Mouse (Mus musculus) ES-E14 (cell line): ENCODE results near the gene 1700019D03Rik. TPM values are rescaled to one million over a fixed set of nuclear protein-coding genes. Genes with fewer than 3 reads are reported as not detected.

Experiments
- DNase-seq: peaks from one replicate; pipeline ENCODE4 v3.0.0-alpha.2; 2013; ENCODE audit warnings: low read depth, low spot score
- H3K27ac ChIP-seq: 2 replicates; pipeline ENCODE4 v1.5.1; 2012; ENCODE audit warnings: low read depth, mild to moderate bottlenecking, low read length, moderate library complexity, mixed read lengths; ENCODE audit not compliant: poor library complexity, insufficient read depth, severe bottlenecking
- H3K36me3 ChIP-seq: 2 replicates; pipeline ENCODE4 v1.6.1; 2012; ENCODE audit warnings: mild to moderate bottlenecking, low read length, moderate library complexity, mixed read lengths; ENCODE audit not compliant: control insufficient read depth, poor library complexity, insufficient read depth, severe bottlenecking
- H3K4me1 ChIP-seq, 2 experiments: fragments of 150-350 bp in 1 of 2; sonication (generic) in 1 of 2; 2 replicates each; pipeline ENCODE4 v1.6.1; 2012; ENCODE audit warnings: low read length in 2 of 2, mild to moderate bottlenecking in 1 of 2, mixed read lengths in 1 of 2; ENCODE audit not compliant: control insufficient read depth in 2 of 2, insufficient read depth in 2 of 2, poor library complexity in 1 of 2
- H3K4me3 ChIP-seq, 2 experiments: fragments of 150-350 bp in 1 of 2; sonication (generic) in 1 of 2; 2 replicates each; pipeline ENCODE4 v1.5.1; 2012; ENCODE audit warnings: low read length in 2 of 2, low read depth in 1 of 2, mild to moderate bottlenecking in 1 of 2, mixed read lengths in 1 of 2; ENCODE audit not compliant: insufficient read depth in 1 of 2, poor library complexity in 1 of 2, severe bottlenecking in 1 of 2
- H3K9ac ChIP-seq: 2 replicates; pipeline ENCODE4 v1.6.1; 2012; ENCODE audit warnings: low read depth, mild to moderate bottlenecking, low read length, mixed read lengths; ENCODE audit not compliant: poor library complexity, insufficient read depth, severe bottlenecking
- H3K9me3 ChIP-seq: fragments of 150-350 bp; sonication (generic); 2 replicates; pipeline ENCODE4 v1.6.1; 2012; ENCODE audit warnings: low read depth, mild to moderate bottlenecking, low read length; ENCODE audit not compliant: control insufficient read depth, insufficient read depth
- CHD2 ChIP-seq: IDR thresholded peaks from 2 replicates; pipeline ENCODE4 v1.6.1; 2014; ENCODE audit warnings: mild to moderate bottlenecking, low read depth, low read length, inconsistent platforms
- HCFC1 ChIP-seq: IDR thresholded peaks from 2 replicates; pipeline ENCODE4 v1.6.1; 2012; ENCODE audit warnings: low read length, inconsistent platforms, borderline replicate concordance; ENCODE audit not compliant: insufficient read depth
- MAFK ChIP-seq: IDR thresholded peaks from 2 replicates; pipeline ENCODE4 v1.6.1; 2014; ENCODE audit warnings: mild to moderate bottlenecking, low read depth, low read length, inconsistent platforms; ENCODE audit not compliant: insufficient read depth
- ZC3H11A ChIP-seq: IDR thresholded peaks from 2 replicates; pipeline ENCODE4 v1.6.1; 2012; ENCODE audit warnings: low read depth, mild to moderate bottlenecking, inconsistent platforms, low read length, borderline replicate concordance
- ZNF384 ChIP-seq: IDR thresholded peaks from 2 replicates; pipeline ENCODE4 v1.6.1; 2012; ENCODE audit warnings: low read depth, low read length, inconsistent platforms
- in situ Hi-C, 2 experiments: fragments of 600-800 bp; cut with MboI; formaldehyde crosslinking; loops; one replicate each; pipeline ENCODE4 v1.15.1; 2025; ENCODE audit warnings: low sequenced_read_pairs in 2 of 2, inconsistent platforms in 1 of 2; ENCODE audit not compliant: unreplicated experiment in 2 of 2
- total RNA-seq: library from RNA; depleted of rRNA; stranded (reverse); fragments of 300-350 nt; gene quantifications from 2 replicates; pipeline ENCODE4 v1.2.3, GENCODE M21; 2012

1700019D03Rik gene
- total RNA-seq, 1 experiment, result 65.8 TPM

DNA sequence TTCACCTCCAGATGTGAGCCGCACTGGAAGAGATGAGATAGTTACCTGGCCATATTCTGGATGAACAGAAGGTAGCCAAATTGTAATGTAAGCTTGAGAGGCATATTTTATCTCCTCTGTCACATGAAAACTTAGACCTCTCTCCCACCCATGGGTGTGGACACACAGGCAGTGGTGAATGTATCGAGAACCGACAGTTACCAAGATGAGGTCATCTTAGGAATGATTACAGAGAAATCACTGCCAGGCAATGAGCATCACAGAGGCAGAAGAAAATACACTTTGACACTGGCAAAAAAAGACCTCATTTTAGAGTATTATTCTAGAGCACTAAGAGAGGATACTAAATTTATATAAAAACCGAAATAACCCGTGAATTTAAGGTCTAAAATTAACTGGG lies 46.8 kb downstream of the 1700019D03Rik start:
- Histone ChIP-seq H3K9ac (no peak overlapping the region), H3K36me3 (no peaks in the 10 kb centered on the region), H3K9me3 (no peaks in the 10 kb centered on the region), H3K4me1 (no peaks in the 10 kb centered on the region), H3K27ac (no peak overlapping the region), H3K4me3 (no peak overlapping the region)
- DNase-seq, result no peak
- no peak for TF ChIP-seq ZNF384
- no peak for TF ChIP-seq CHD2
- TF ChIP-seq ZC3H11A, result no peak
- no peak for TF ChIP-seq MAFK
- no peak for TF ChIP-seq HCFC1
- in situ Hi-C loops, result loop anchor here in 1 of 2 experiments (25.0 kb wide), 1 partner anchor 311 kb away; no protein-coding TSS in a partner anchor

DNA sequence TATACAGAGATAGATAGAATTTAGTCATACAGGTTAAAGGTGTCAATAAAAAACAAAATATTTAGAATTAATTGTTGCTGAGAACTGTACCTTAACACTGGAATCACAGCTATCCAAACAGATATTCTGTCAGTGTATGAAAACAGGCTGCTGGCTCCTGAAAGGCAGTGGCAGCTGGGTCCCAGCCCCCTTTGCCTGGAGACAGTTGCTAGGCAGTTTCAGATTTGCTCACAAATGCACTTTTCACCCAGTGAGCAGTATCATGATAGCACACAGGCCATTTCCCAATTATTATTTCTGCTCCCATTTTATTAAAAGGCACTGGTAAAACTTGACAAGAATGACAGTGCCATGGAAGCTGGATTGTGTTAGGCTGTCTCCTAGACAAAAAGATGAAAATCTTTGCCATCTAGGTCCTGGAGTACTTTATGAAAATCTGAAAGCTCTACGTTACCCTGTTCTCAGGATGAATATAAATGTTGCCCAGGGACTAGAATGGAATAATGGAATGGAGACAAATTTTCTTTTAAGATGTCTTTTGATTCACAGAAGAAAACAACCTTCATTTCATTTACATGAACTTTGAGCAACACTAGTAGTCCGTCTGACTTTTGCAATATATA lies 48.0 kb downstream of the 1700019D03Rik start:
- H3K9me3 ChIP-seq, result no peaks in the 10 kb centered on the region
- no peak overlapping the region for H3K27ac ChIP-seq
- TF ChIP-seq ZNF384 (no peak), ZC3H11A (no peak), MAFK (no peak), CHD2 (no peak), HCFC1 (no peak)
- H3K36me3 ChIP-seq, result no peaks in the 10 kb centered on the region
- no peak for DNase-seq
- no peak overlapping the region for H3K4me3 ChIP-seq
- no peak overlapping the region for H3K9ac ChIP-seq
- in situ Hi-C loops, result loop anchor here in 1 of 2 experiments (25.0 kb wide), 1 partner anchor 310 kb away; no protein-coding TSS in a partner anchor
- H3K4me1 ChIP-seq, result no peaks in the 10 kb centered on the region

DNA sequence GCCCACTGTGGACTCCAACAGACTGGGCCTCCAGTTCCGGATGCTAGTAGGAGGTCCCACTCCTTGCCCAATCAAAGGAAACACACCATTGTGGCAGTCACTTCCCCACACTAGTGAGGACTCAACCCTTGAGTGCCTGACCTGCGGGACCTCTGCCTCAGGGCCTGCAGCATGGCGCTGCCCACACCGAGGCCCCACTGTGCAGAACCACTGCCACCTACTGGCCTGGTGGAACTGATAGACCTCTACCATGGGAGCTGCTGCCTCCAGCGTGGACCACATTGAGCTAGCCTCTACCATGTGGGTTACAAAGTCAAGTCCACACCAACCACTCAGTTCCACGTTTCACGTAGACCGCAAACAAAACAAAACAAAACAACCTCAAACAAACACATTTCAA lies 55.4 kb downstream of the 1700019D03Rik start:
- no peak overlapping the region for H3K9ac ChIP-seq
- TF ChIP-seq ZC3H11A (peak; percentile 79; the same call in 1 of the 2 replicates), MAFK (no peak), ZNF384 (no peak), HCFC1 (no peak), CHD2 (no peak)
- no peak for DNase-seq
- no peak overlapping the region for H3K27ac ChIP-seq
- no peaks in the 10 kb centered on the region for H3K36me3 ChIP-seq
- H3K9me3 ChIP-seq, result no peaks in the 10 kb centered on the region
- H3K4me1 ChIP-seq, result no peaks in the 10 kb centered on the region
- H3K4me3 ChIP-seq, result no peak overlapping the region
- in situ Hi-C loops, result loop anchor here in 1 of 2 experiments (25.0 kb wide), 1 partner anchor 302 kb away; no protein-coding TSS in a partner anchor

DNA sequence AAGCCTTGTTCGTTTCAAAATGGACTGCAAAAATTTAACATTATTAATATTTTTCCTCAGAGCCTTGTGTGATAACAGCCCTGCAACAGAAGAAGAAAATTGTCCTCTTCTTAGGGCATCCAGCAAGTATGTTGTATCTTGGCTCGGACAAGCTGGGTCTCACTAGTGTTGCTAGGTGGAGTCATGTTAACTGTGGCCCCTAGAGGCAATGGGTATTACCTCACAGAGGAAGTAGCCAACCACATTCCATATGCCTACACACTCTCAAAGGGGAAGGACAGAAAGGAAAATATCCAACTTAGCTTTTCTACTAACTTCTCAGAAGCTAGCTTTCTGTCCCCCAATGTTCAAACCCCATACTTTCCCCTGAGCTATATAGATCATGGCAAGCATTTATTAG lies 56.9 kb downstream of the 1700019D03Rik start:
- in situ Hi-C loops, result loop anchor here in 1 of 2 experiments (25.0 kb wide), 1 partner anchor 301 kb away; no protein-coding TSS in a partner anchor
- Histone ChIP-seq H3K36me3 (no peaks in the 10 kb centered on the region), H3K27ac (no peak overlapping the region), H3K9ac (no peak overlapping the region), H3K4me1 (no peaks in the 10 kb centered on the region), H3K4me3 (no peak overlapping the region), H3K9me3 (no peaks in the 10 kb centered on the region)
- TF ChIP-seq ZNF384, result no peak
- TF ChIP-seq MAFK, result no peak
- no peak for TF ChIP-seq CHD2
- no peak for TF ChIP-seq HCFC1
- TF ChIP-seq ZC3H11A, result no peak
- no peak for DNase-seq
